Mouse (Mus musculus) forebrain, embryonic 13.5 days (tissue): ENCODE results near the gene Grip2. TPM values are rescaled to one million over a fixed set of nuclear protein-coding genes. Genes with fewer than 3 reads are reported as not detected.

ENCODE experiments used
- ATAC-seq: fragments of 200-750 bp; cut with Nextera tagmentation; 2 replicates; pipeline ENCODE4 v1.8.0; 2017
- H3K27ac ChIP-seq: fragments of 300-500 bp; sonication (generic); 2 replicates; pipeline ENCODE4 v1.5.1; 2015; ENCODE audit warnings: inconsistent platforms, mild to moderate bottlenecking, moderate library complexity
- H3K27me3 ChIP-seq: fragments of 300-500 bp; sonication (generic); 2 replicates; pipeline ENCODE4 v1.6.1; 2015; ENCODE audit warnings: mild to moderate bottlenecking, inconsistent platforms
- H3K36me3 ChIP-seq: fragments of 300-500 bp; sonication (generic); 2 replicates; pipeline ENCODE4 v1.6.1; 2015; ENCODE audit warnings: mild to moderate bottlenecking, inconsistent platforms; ENCODE audit not compliant: poor library complexity, severe bottlenecking
- H3K4me1 ChIP-seq: fragments of 300-500 bp; sonication (generic); 2 replicates; pipeline ENCODE4 v1.6.1; 2015; ENCODE audit warnings: inconsistent platforms
- H3K4me2 ChIP-seq: fragments of 300-500 bp; sonication (generic); 2 replicates; pipeline ENCODE4 v1.6.1; 2015; ENCODE audit warnings: inconsistent platforms, mild to moderate bottlenecking, moderate library complexity
- H3K4me3 ChIP-seq: fragments of 300-500 bp; sonication (generic); 2 replicates; pipeline ENCODE4 v1.5.1; 2015; ENCODE audit warnings: mild to moderate bottlenecking, inconsistent platforms
- H3K9ac ChIP-seq: fragments of 300-500 bp; sonication (generic); 2 replicates; pipeline ENCODE4 v1.6.1; 2015; ENCODE audit warnings: mild to moderate bottlenecking, inconsistent platforms
- H3K9me3 ChIP-seq: fragments of 300-500 bp; sonication (generic); replicated peaks from 2 replicates; pipeline ENCODE4 v1.6.1; 2016; ENCODE audit warnings: inconsistent platforms
- WGBS: fragments of 180-500 bp; shearing (Covaris S2); methylation state at CpG from one replicate; pipeline ENCODE4 v1.1.7; 2015; 5-methylcytosine and 5-hydroxymethylcytosine counted together
- polyA plus RNA-seq: library from polyadenylated mRNA; unstranded; fragments of >200 nt; fragmentation: Nextera tagmentation; extraction: Ambion mirVana; gene quantifications from 2 replicates; pipeline ENCODE4 v1.2.1, GENCODE M21; 2015

Grip2 gene
- polyA plus RNA-seq, 1 experiment from 2014 or later: 2.2 TPM

DNA sequence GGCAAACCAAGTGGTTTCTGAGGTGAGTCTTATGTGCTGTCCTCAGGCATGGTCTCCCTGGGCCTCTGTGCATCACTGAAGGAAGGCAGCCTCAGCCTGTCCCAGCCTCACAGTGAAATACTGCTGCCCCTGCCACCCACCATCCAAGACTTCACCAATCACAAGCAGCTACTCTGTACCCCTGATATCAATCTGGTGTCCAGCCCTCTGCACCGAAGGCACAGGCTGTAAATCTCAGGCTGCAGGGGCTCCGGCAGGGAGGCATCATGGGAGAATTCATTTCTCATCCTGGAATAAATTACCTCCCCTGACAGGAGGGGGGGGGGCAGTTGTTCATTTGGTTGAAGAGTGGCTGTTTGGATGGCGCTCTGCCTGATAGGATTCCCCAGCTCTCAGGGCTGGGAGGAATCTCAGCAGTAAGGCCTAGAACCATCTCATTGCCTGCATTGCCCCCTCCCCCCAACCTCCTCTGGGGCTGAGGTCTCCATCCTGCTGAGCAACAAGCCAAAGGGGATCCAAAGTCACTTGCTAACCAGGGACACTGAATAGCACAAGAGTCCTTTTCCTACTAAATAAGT lies 5.9 kb upstream of the Grip2 start:
- no peak for ATAC-seq

DNA sequence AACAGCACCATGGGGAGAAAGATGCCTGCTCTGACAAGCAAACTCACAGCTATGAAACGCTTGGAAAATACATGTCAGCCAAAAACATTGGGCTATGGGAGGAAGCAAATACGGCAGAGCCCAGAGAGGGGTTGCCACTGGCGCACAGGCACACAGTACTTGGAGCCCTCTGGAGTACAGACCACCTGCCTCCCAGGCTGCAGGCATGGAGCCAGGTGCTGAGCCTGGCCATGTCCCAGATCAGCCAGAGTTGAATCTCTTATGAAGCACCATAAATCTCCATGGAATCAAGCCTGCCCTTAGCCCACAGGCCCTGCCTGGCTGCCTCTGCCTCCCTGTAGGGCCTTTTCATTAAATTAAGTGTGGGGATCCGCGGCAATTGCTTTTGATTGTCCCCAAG lies 876 bp upstream of the Grip2 start:
- no peaks in the 10 kb centered on the region for H3K27me3 ChIP-seq
- no peak overlapping the region for H3K27ac ChIP-seq
- 78% methylated on average over 5 of the region's 5 CpGs for WGBS
- H3K4me1 ChIP-seq: no peaks in the 10 kb centered on the region
- no peaks in the 10 kb centered on the region for H3K36me3 ChIP-seq
- no peak for ATAC-seq
- H3K9me3 ChIP-seq: no peaks in the 10 kb centered on the region
- no peak overlapping the region for H3K4me2 ChIP-seq
- H3K9ac ChIP-seq: no peak overlapping the region
- no peak overlapping the region for H3K4me3 ChIP-seq

More for the DNA sequence above, 5.9 kb upstream of the Grip2 start:
- no peaks in the 10 kb centered on the region for H3K27me3 ChIP-seq
- no peaks in the 10 kb centered on the region for H3K36me3 ChIP-seq
- no peaks in the 10 kb centered on the region for H3K4me1 ChIP-seq
- no peak overlapping the region for H3K4me2 ChIP-seq
- H3K9me3 ChIP-seq: no peaks in the 10 kb centered on the region
- H3K27ac ChIP-seq: no peak overlapping the region
- no peak overlapping the region for H3K4me3 ChIP-seq
- no peak overlapping the region; the same call in 1 of the 2 replicates for H3K9ac ChIP-seq
- WGBS: 69% methylated on average over 3 of the region's 3 CpGs

DNA sequence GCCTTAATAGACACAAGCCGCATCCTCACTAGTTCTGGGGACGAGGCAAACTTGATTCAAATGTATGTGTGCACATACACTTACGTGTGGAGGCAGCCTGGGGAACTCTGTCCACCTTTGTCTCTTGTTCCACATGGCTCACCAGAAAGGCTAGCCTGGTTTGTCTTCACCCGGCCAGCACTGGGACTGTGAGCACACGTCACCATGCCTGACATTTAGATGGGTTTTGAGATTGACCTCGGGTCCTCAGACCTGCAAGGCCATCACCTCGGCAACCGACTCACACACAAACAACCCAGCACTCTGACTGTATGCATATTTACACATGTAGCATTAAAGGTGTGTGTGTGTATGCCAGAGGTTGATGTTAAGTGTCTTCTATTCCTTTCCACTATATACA lies 8.8 kb downstream of the Grip2 start:
- WGBS: 82% methylated on average over 8 of the region's 8 CpGs
- Histone ChIP-seq H3K4me2 (no peak overlapping the region), H3K4me1 (no peaks in the 10 kb centered on the region), H3K4me3 (no peak overlapping the region), H3K36me3 (no peaks in the 10 kb centered on the region), H3K9ac (no peak overlapping the region), H3K9me3 (0 out of 2 replicates have a peak, but pooled peaks cover 4% of the 10 kb centered on the region), H3K27me3 (no peaks in the 10 kb centered on the region), H3K27ac (no peak overlapping the region)
- no peak for ATAC-seq

DNA sequence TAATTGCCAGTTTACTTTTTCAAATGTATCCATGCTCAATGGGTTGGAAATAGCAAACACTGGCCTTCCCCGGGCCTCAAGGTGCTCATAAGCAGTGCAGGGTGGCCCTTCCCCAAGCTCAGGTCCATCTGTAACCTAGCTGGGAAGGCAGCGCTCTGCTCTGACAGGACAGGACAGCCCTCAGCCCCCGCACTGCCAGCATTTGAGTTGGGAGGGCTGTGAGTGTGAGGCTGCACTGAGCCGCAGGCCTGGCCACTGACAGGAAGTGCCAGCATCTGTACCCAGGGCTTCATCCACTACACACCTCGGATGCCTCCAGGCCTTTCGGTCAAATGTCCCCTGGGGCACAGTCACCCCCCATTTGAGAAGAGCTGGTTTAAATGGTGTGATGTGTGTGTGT lies 11.1 kb downstream of the Grip2 start:
- no peaks in the 10 kb centered on the region for H3K36me3 ChIP-seq
- H3K27me3 ChIP-seq: no peaks in the 10 kb centered on the region
- no peak for ATAC-seq
- no peak overlapping the region for H3K4me2 ChIP-seq
- no peak overlapping the region for H3K9ac ChIP-seq
- 84% methylated on average over 6 of the region's 6 CpGs for WGBS
- H3K27ac ChIP-seq: no peak overlapping the region
- 0 out of 2 replicates have a peak, but pooled peaks cover under 1% of the 10 kb centered on the region for H3K9me3 ChIP-seq
- no peak overlapping the region for H3K4me3 ChIP-seq
- no peaks in the 10 kb centered on the region for H3K4me1 ChIP-seq

DNA sequence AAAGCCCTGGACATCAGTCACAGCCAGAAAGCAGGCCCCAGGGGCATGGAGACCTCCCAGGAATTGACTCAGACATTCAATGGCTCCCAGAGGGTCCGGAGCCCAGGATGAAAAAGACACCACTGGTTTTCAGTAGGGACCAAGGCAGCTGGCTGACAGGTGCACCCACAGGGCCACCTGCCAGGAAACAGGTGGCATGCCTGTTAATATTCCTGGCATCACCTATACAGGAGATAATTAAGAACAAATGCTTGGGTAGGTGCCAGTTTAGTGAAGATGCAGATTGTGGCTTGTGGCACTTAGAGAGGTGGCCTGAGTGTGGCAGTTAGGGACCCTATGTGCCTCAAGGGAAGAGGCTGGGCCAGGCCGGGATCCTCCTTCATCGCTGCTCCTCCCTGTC lies 13.4 kb downstream of the Grip2 start:
- H3K27ac ChIP-seq: no peak overlapping the region
- H3K4me3 ChIP-seq: no peak overlapping the region
- no peaks in the 10 kb centered on the region for H3K4me1 ChIP-seq
- no peaks in the 10 kb centered on the region for H3K36me3 ChIP-seq
- ATAC-seq: no peak
- H3K4me2 ChIP-seq: no peak overlapping the region
- no peak overlapping the region for H3K9ac ChIP-seq
- WGBS: 84% methylated on average over 3 of the region's 3 CpGs
- no peaks in the 10 kb centered on the region; the same call in 1 of the 2 replicates for H3K27me3 ChIP-seq
- no peaks in the 10 kb centered on the region for H3K9me3 ChIP-seq

DNA sequence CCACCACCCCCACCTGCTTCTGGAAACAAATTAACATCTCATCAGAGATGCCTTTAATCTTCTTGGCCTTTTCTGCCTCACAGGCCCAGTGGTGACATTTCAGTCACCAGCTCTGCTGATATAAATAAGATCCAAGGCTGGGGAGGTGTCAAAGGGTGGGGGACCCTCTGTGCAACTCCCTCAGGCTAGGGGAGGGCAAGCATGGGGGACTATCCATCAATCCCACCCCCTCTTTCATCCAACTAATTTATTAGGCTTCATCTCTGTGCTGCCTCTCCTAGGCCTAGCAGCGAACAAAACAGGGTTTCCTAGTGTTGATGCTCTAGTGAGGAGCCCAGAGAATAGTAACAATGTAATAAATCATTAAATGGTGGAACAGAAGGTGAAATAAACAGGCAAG lies 17.0 kb downstream of the Grip2 start:
- Histone ChIP-seq H3K4me3 (no peak overlapping the region), H3K27me3 (peaks cover 29% of the 10 kb centered on the region), H3K4me1 (peaks cover 14% of the 10 kb centered on the region), H3K9ac (no peak overlapping the region), H3K27ac (no peak overlapping the region), H3K4me2 (no peak overlapping the region), H3K9me3 (no peaks in the 10 kb centered on the region), H3K36me3 (no peaks in the 10 kb centered on the region)
- WGBS: 48% methylated on average over 1 of the region's 1 CpGs
- no peak for ATAC-seq

DNA sequence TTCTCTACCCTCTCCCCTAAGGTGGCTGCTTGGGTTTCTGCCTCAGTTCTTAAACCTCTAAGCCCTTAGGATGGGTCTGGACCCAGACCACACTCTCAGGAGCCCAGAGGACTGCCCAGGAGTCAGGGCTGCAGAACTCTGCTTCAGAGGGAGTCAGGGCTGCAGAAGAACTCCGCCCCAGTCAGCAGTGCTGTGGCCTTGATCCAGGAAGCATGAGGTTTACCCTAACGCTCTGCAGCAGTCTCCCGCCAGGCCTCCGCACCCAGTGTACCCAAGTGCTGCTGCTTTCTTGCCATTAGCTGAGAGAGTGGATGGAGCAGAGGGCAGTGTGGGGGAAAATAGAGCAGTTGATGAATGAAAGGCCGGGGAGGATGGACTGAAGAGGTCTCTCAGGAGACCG lies 19.0 kb downstream of the Grip2 start:
- no peak overlapping the region for H3K4me3 ChIP-seq
- WGBS: 67% methylated on average over 6 of the region's 6 CpGs
- peak overlapping the region; percentile 4; the same call in 1 of the 2 replicates for H3K9ac ChIP-seq
- H3K27ac ChIP-seq: no peak overlapping the region
- ATAC-seq: no peak
- peaks cover 32% of the 10 kb centered on the region for H3K27me3 ChIP-seq
- H3K4me2 ChIP-seq: no peak overlapping the region
- H3K36me3 ChIP-seq: no peaks in the 10 kb centered on the region
- peaks cover 14% of the 10 kb centered on the region for H3K4me1 ChIP-seq
- no peaks in the 10 kb centered on the region for H3K9me3 ChIP-seq

DNA sequence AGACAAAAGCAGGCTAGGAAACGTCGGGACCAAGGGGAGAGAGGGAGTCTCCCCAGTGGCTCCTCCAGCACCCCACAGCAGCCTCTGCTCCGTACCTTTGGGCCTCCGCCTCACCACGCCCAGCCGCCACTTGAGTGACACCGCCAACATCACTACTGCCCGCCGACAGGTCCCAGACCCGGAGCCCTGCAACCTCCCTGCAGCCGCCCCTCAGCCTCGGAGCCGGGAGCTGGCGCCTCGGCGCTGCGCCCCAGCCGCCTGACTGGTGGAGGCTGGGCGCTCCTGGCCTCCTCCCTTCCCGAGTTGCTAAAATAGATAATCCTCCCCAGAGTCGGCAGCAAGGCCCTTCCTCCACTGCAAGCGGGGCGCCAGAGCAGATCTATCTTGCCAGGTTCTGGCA lies 19.9 kb downstream of the Grip2 start:
- Histone ChIP-seq H3K4me3 (peak overlapping the region; percentile 32), H3K27ac (no peak overlapping the region), H3K4me1 (peaks cover 14% of the 10 kb centered on the region), H3K4me2 (peak overlapping the region; percentile 57), H3K9me3 (no peaks in the 10 kb centered on the region), H3K9ac (peak overlapping the region; percentile 53), H3K36me3 (no peaks in the 10 kb centered on the region), H3K27me3 (peaks cover 32% of the 10 kb centered on the region)
- ATAC-seq: peak; percentile 70; the same call in 1 of the 2 replicates
- 2% methylated on average over 21 of the region's 23 CpGs for WGBS

DNA sequence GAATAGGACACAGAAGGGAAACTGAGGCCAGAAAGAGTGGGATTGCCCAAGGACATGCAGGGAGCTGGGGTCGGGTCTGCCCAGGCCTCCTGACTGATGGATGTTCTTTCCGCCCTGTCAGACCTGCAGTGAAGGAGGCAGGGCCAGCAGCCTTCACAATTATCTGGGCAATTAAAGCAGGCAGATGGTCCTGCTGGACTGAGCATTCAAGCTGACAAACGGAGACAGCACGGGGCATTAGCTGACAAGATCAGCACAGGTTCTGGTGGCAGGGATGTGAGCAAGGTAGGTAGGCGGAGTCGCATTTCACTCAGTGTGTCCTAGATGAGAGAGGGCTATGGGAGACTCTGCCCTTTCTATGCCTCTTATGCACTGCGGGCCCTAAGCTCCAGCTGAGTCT lies 22.9 kb downstream of the Grip2 start:
- 57% methylated on average over 7 of the region's 7 CpGs for WGBS
- H3K27me3 ChIP-seq: peaks cover 32% of the 10 kb centered on the region
- H3K4me3 ChIP-seq: no peak overlapping the region
- H3K4me1 ChIP-seq: peaks cover 14% of the 10 kb centered on the region
- H3K27ac ChIP-seq: no peak overlapping the region
- H3K4me2 ChIP-seq: no peak overlapping the region
- no peak for ATAC-seq
- H3K36me3 ChIP-seq: no peaks in the 10 kb centered on the region
- no peak overlapping the region for H3K9ac ChIP-seq
- no peaks in the 10 kb centered on the region for H3K9me3 ChIP-seq

DNA sequence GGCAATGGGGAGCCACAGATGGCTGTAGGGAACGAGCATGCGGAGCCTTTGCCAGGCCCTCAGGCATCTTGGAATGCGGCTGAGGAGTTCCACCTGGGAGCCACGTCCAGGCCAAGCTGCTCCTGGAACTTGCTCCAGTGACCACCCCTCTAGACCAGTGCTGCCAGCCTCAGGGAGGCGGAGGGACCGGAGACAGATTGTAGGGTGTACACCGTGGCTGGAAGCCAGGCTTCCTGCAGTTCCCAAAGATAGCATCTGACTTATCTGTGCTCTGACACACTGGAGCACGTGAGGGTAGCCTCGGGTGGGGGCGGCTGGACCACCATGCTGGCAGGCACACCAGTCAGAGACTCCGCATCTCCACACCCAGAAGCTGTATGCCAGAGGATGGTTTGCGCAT lies 28.6 kb downstream of the Grip2 start:
- Histone ChIP-seq H3K9ac (no peak overlapping the region), H3K27ac (no peak overlapping the region), H3K4me2 (no peak overlapping the region), H3K36me3 (no peaks in the 10 kb centered on the region), H3K27me3 (no peaks in the 10 kb centered on the region), H3K4me1 (peaks cover 3% of the 10 kb centered on the region; the same call in 1 of the 2 replicates), H3K4me3 (no peak overlapping the region), H3K9me3 (no peaks in the 10 kb centered on the region)
- no peak for ATAC-seq
- WGBS: 79% methylated on average over 12 of the region's 12 CpGs

DNA sequence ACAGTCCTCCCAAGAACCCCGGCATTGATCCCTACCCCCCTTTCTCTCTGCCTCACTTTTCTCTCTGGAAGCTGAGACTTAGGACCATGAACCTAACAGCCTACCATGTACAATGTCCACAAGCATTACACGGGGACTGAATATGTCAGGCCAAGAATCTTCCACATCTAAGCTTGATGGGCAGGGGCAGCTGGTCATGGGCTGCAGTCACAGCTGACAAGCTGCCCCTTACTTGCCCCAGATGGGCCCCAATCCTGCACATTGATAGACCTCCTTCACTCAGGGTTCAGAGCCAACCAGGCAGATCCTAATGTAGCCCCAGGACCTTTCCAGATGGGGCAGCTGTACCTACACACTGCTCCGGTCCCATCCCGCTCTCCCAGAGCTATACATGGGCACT lies 30.3 kb downstream of the Grip2 start:
- no peaks in the 10 kb centered on the region for H3K36me3 ChIP-seq
- H3K4me2 ChIP-seq: no peak overlapping the region
- no peak overlapping the region for H3K27ac ChIP-seq
- H3K9me3 ChIP-seq: no peaks in the 10 kb centered on the region
- ATAC-seq: no peak
- 90% methylated on average over 4 of the region's 4 CpGs for WGBS
- no peak overlapping the region for H3K4me3 ChIP-seq
- no peak overlapping the region for H3K9ac ChIP-seq
- peaks cover 3% of the 10 kb centered on the region; the same call in 1 of the 2 replicates for H3K4me1 ChIP-seq
- H3K27me3 ChIP-seq: no peaks in the 10 kb centered on the region

DNA sequence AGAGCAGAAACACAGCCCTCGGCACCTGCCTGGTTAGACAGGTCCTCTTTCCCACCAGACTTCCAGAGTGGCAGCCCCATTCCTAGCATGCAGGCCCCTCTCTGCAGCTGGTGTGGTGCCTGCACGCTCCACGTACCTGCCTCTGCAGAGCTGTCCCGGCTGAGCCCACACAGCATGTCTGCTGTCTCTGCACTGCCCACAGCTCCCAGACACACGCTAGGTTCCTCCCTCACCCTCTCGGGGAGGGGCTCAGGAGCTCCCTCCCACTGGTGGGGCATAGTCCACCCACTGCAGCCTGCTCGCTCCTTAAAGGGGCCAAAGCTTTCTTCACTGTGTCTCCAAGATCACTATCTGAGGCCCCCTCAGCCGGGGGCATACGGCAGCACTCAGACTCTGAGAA lies 31.0 kb downstream of the Grip2 start:
- Histone ChIP-seq H3K9ac (no peak overlapping the region), H3K27me3 (no peaks in the 10 kb centered on the region), H3K27ac (no peak overlapping the region), H3K9me3 (no peaks in the 10 kb centered on the region), H3K36me3 (no peaks in the 10 kb centered on the region), H3K4me1 (peaks cover 5% of the 10 kb centered on the region; the same call in 1 of the 2 replicates), H3K4me3 (no peak overlapping the region), H3K4me2 (no peak overlapping the region)
- 67% methylated on average over 9 of the region's 9 CpGs for WGBS
- ATAC-seq: no peak

DNA sequence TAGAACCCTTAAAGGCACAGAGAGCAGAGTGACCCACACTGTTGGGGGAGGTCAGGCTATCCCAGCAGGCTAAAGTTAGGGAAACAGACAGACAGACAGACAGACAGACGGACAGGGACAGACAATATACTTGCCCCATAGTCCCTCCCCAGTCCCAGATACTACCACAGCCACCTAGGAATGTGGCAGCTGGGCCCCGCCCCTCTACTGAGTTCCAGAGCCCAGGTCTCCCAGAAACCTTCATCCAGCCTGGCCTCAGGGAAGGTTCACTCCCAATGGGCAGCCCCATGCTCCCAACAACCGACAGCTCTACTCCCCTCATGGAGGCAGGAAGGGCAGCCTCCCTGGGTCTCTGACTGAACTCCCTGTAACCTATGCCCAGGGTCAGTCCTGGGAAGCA lies 31.4 kb downstream of the Grip2 start:
- ATAC-seq: no peak
- Histone ChIP-seq H3K36me3 (no peaks in the 10 kb centered on the region), H3K4me3 (no peak overlapping the region), H3K27ac (no peak overlapping the region), H3K27me3 (no peaks in the 10 kb centered on the region), H3K4me1 (peaks cover 8% of the 10 kb centered on the region; the same call in 1 of the 2 replicates), H3K9ac (no peak overlapping the region), H3K9me3 (no peaks in the 10 kb centered on the region), H3K4me2 (no peak overlapping the region)
- WGBS: 66% methylated on average over 3 of the region's 3 CpGs
